Mouse (Mus musculus): ENCODE measurements at regions not wholly inside any gene's neighbourhood (a gene's known extent, or its start where the extent isn't known, plus 50 kb on each side); places are given as distances from the start of the nearest gene placed in this dataset.
"Not testable (repeated sequence)": the region's sequence is repeated elsewhere in the genome, so short reads cannot be mapped to it uniquely, and the experiment has no call there.

- no peak for DNase-seq (ENCODE audit: low spot score)
These were observed 53.4 kb upstream of the Castor2 start for GRCm38 (mm10) chr5:134046086-134046485.

- DNase-seq (ENCODE audit: low spot score) = not testable (repeated sequence)
These were observed 56.6 kb upstream of the Castor2 start for GRCm38 (mm10) chr5:134042938-134043337.

- no peak for DNase-seq (ENCODE audit: low spot score)
These were observed 72.1 kb upstream of the Castor2 start for GRCm38 (mm10) chr5:134027316-134027966.

- no peak for DNase-seq (ENCODE audit: low spot score)
These were observed 79.7 kb upstream of the Castor2 start for GRCm38 (mm10) chr5:134019651-134020432.

- DNase-seq (ENCODE audit: low spot score) = peak; percentile 36
These were observed 85.0 kb upstream of the Castor2 start for GRCm38 (mm10) chr5:134014257-134015163.

- DNase-seq (ENCODE audit: low spot score) = no peak
These were observed 86.3 kb upstream of the Castor2 start for GRCm38 (mm10) chr5:134013206-134013605.

GRCm38 (mm10) chr5:134009843-134010242 lies 89.7 kb upstream of the Castor2 start:
- no peak for DNase-seq (ENCODE audit: low spot score)

- no peak for DNase-seq (ENCODE audit: low spot score)
These were observed 92.3 kb upstream of the Castor2 start for GRCm38 (mm10) chr5:134007127-134007771.

- peak; percentile 30 for DNase-seq (ENCODE audit: low spot score)
These were observed 92.9 kb upstream of the Castor2 start for GRCm38 (mm10) chr5:134006470-134007126.

- no peak for DNase-seq (ENCODE audit: low spot score)
These were observed 93.5 kb upstream of the Castor2 start for GRCm38 (mm10) chr5:134006001-134006400.

- DNase-seq (ENCODE audit: low spot score) = no peak
These were observed 99.4 kb upstream of the Castor2 start for GRCm38 (mm10) chr5:134000100-134000499.

GRCm38 (mm10) chr5:133999698-134000097 lies 99.8 kb upstream of the Castor2 start:
- no peak for DNase-seq (ENCODE audit: low spot score)

- DNase-seq (ENCODE audit: low spot score) = no peak
These were observed 107.5 kb upstream of the Castor2 start for GRCm38 (mm10) chr5:133991994-133992393.

- no peak for DNase-seq (ENCODE audit: low spot score)
These were observed 108.0 kb upstream of the Castor2 start for GRCm38 (mm10) chr5:133991556-133991955.

GRCm38 (mm10) chr5:133983249-133983966 lies 116.1 kb upstream of the Castor2 start:
- DNase-seq (ENCODE audit: low spot score) = no peak

GRCm38 (mm10) chr5:133970421-133970914 lies 129.0 kb upstream of the Castor2 start:
- no peak for DNase-seq (ENCODE audit: low spot score)

- no peak for DNase-seq (ENCODE audit: low spot score)
These were observed 136.2 kb upstream of the Castor2 start for GRCm38 (mm10) chr5:133963301-133963700.

- no peak for DNase-seq (ENCODE audit: low spot score)
These were observed 158.7 kb upstream of the Castor2 start for GRCm38 (mm10) chr5:133940841-133941240.

- no peak for DNase-seq (ENCODE audit: low spot score)
These were observed 159.5 kb upstream of the Castor2 start for GRCm38 (mm10) chr5:133940030-133940429.

All from urinary bladder, postnatal 10 days (tissue).